Mouse (Mus musculus): ENCODE measurements around the gene Prss42.

The Prss42 gene

GRCm38 (mm10) chr9:110797866-110798265, at the start of gene Prss42:
Gene Prss42 (plus strand): TSS chr9:110798166.
- ChIA-PET CTCF (interaction anchor here in 2 of 4 experiments (1.0 to 2.1 kb wide), 4 partner anchors 16 to 199 kb away, joined by 3 to 12 read pairs (median 6); no protein-coding TSS in a partner anchor), POLR2A (interaction anchor here in 2 of 4 experiments (0.9 to 1.5 kb wide), 5 partner anchors 17 to 390 kb away, joined by 3 to 10 read pairs (median 3); partner anchors contain the start of gene Ptpn23 (in 1 of the 2))

GRCm38 (mm10) chr9:110748451-110748850, 49.5 kb upstream of the Prss42 start:
- POLR2A ChIA-PET = interaction anchor here in 1 of 4 experiments (1.6 kb wide), 1 partner anchor 10 kb away, joined by 4 read pairs; no protein-coding TSS in a partner anchor
- CTCF ChIA-PET = interaction anchor here in 2 of 4 experiments (0.6 to 1.9 kb wide), 3 partner anchors 9 to 33 kb away, joined by 3 to 5 read pairs (median 3); no protein-coding TSS in a partner anchor

GRCm38 (mm10) chr9:110750404-110751187, 47.4 kb upstream of the Prss42 start:
- CTCF ChIA-PET = interaction anchor here in 2 of 4 experiments (0.6 to 0.7 kb wide), 2 partner anchors 29 to 31 kb away, joined by 3 to 4 read pairs; no protein-coding TSS in a partner anchor
- POLR2A ChIA-PET = interaction anchor here in 2 of 4 experiments (0.6 to 1.3 kb wide), 5 partner anchors 8 to 90 kb away, joined by 3 to 4 read pairs (median 3); no protein-coding TSS in a partner anchor

- ChIA-PET POLR2A (interaction anchor here in 2 of 4 experiments (1.0 to 1.3 kb wide), 3 partner anchors 9 to 19 kb away, joined by 3 to 4 read pairs (median 3); no protein-coding TSS in a partner anchor), CTCF (interaction anchor here in 1 of 4 experiments (0.6 kb wide), 1 partner anchor 90 kb away, joined by 5 read pairs; no protein-coding TSS in a partner anchor)
Measured at GRCm38 (mm10) chr9:110751412-110751811, 46.6 kb upstream of the Prss42 start.

- ChIA-PET POLR2A (interaction anchor here in 3 of 4 experiments (0.6 to 1.3 kb wide), 3 partner anchors 9 to 338 kb away, joined by 3 to 6 read pairs (median 4); no protein-coding TSS in a partner anchor), CTCF (interaction anchor here in 2 of 4 experiments (1.5 to 2.0 kb wide), 2 partner anchors 9 to 341 kb away, joined by 4 read pairs; no protein-coding TSS in a partner anchor)
Measured at GRCm38 (mm10) chr9:110752917-110753435, 45.0 kb upstream of the Prss42 start.

GRCm38 (mm10) chr9:110753773-110754172, 44.2 kb upstream of the Prss42 start:
- ChIA-PET CTCF (interaction anchor here in 3 of 4 experiments (0.6 to 2.0 kb wide), 3 partner anchors 10 to 728 kb away, joined by 4 to 7 read pairs (median 4); no protein-coding TSS in a partner anchor), POLR2A (interaction anchor here in 3 of 4 experiments (0.6 to 1.3 kb wide), 3 partner anchors 10 to 339 kb away, joined by 3 to 6 read pairs (median 4); no protein-coding TSS in a partner anchor)

DNA sequence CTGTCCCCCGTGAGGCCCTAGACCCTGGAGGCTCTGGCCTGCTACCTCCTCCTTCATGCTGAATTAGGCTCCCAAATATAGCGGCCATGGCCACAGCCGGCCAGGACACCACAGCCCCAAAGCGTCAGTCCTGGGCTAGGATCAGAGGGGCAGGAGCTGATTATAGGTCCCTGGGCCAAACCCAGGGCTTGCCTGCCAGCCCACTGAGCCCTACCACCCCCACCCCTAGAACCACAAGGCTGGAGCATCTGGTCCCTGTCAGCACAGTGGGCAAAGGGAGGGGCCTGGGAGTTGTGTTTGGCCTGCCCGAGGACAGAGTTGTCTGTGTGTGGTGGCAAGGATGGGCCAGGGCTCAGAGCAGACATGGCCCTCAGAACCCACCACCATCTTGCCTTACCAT, 40.1 kb upstream of the Prss42 start:
- ChIA-PET POLR2A (interaction anchor here in 1 of 4 experiments (1.4 kb wide), 1 partner anchor 9 kb away, joined by 4 read pairs; no protein-coding TSS in a partner anchor), CTCF (interaction anchor here in 2 of 4 experiments (0.8 to 1.1 kb wide), 2 partner anchors 30 to 165 kb away, joined by 3 to 4 read pairs; no protein-coding TSS in a partner anchor)

DNA sequence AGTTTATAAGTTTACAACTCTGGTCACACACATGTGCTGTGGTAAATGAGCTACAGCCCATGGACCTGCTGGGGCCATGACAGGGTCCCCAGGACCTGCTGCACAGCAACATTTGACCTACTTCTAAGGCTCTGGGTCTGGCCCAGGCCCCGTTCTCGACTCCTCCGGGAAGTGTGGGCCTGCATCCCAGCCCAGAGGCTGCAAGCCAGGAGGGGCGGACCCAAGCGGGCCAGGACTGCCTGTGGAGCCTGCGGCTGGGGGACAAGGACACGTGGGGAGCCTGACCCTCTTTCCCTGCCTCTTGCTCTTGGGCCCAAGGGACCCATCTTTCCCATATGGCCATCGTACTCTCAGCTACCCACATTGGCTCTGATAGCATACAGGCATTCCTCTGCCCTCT, 39.4 kb upstream of the Prss42 start:
- POLR2A ChIA-PET = interaction anchor here in 2 of 4 experiments (0.7 to 1.7 kb wide), 5 partner anchors 9 to 104 kb away, joined by 3 to 7 read pairs (median 3); partner anchors contain the start of gene Pth1r (in 1 of the 2)

DNA sequence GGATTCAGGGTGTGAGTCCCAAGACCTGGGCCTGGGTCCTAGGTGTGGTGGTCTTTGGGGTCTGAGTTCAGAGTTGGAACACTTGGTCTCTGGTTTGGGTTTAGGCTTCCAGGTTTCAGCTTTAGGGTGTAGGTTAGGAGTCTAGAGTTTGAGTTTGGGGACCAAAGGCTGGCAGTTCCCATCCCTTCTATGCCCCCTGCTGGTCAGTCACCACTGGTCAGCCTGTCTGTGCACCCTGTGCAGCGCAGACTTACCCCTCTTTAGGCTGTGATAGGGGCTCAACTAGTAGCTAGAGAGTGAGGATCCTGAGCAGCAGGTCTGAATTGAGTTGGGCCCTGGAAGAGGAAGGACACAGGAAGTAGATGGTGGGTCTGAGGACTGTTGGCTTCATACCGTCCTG, 38.7 kb upstream of the Prss42 start:
- CTCF ChIA-PET = interaction anchor here (0.5 to 3.1 kb wide), 16 partner anchors 9 to 341 kb away, joined by 3 to 14 read pairs (median 3); partner anchors contain the start of gene Pth1r (in 1 of the 4)
- POLR2A ChIA-PET = interaction anchor here in 2 of 4 experiments (0.5 to 1.7 kb wide), 7 partner anchors 10 to 105 kb away, joined by 3 to 7 read pairs (median 4); partner anchors contain the start of gene Pth1r (in 1 of the 2)

More for the DNA sequence above, 39.4 kb upstream of the Prss42 start:
- CTCF ChIA-PET = interaction anchor here (0.8 to 3.1 kb wide), 9 partner anchors 12 to 164 kb away, joined by 3 to 14 read pairs (median 4); partner anchors contain the start of gene Pth1r (in 1 of the 4)

DNA sequence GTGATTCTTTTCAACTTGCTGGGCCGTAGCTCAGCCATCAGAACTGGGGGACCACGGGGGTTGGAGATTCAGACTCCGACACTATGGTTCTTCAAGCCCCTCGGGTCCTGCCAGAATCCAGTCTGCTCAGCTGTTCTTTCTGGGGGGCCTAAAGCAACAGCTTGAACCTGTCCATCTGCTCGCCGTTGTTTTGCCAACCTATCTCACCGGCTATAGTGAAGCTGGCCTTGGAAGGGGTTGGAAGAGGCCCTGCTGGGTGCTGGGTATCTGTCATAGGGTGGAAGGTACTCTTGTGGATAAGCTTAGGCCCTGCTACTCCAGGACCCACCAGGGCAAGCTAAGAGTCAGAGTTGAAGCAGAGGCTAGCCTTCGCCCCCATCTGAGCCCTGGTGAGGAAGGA, 37.1 kb upstream of the Prss42 start:
- CTCF ChIA-PET = interaction anchor here (0.8 to 3.1 kb wide), 5 partner anchors 18 to 110 kb away, joined by 3 to 14 read pairs (median 4); no protein-coding TSS in a partner anchor

GRCm38 (mm10) chr9:110762763-110763162, 35.2 kb upstream of the Prss42 start:
- ChIA-PET POLR2A (interaction anchor here in 2 of 4 experiments (0.7 to 2.3 kb wide), 2 partner anchors 19 to 109 kb away, joined by 4 to 5 read pairs; partner anchors contain the start of gene Nbeal2 (in 1 of the 2)), CTCF (interaction anchor here in 2 of 4 experiments (0.6 to 1.9 kb wide), 4 partner anchors 18 to 108 kb away, joined by 3 to 5 read pairs (median 4); no protein-coding TSS in a partner anchor)

More for the DNA sequence above, 37.1 kb upstream of the Prss42 start:
- POLR2A ChIA-PET = interaction anchor here in 3 of 4 experiments (0.6 to 1.1 kb wide), 6 partner anchors 9 to 428 kb away, joined by 3 to 7 read pairs (median 3); partner anchors contain the start of gene Scap (in 1 of the 3)

DNA sequence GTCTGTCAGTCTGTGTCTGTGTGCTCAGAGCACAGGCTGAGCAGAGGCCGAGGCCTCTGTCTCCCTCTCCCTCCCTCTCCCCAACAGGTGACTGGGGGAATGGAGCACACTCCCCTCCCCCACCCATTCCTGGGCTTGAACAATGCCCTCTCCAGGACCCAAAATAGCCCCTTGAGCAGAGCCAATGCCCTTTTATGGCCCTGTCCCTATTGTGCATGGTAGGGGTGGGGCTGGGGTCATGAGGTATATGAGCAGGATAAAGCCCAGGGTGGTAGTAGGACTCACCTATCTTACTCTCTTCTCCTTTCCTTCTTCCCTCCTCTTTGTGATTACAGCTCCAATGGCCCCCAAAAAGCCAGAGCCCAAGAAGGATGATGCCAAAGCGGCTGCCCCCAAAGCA, 34.6 kb upstream of the Prss42 start:
- POLR2A ChIA-PET = interaction anchor here in 2 of 4 experiments (1.2 to 2.3 kb wide), 3 partner anchors 18 to 159 kb away, joined by 3 to 5 read pairs (median 3); no protein-coding TSS in a partner anchor
- CTCF ChIA-PET = interaction anchor here in 3 of 4 experiments (0.6 to 2.3 kb wide), 5 partner anchors 18 to 108 kb away, joined by 3 to 10 read pairs (median 4); no protein-coding TSS in a partner anchor

GRCm38 (mm10) chr9:110772336-110772735, 25.6 kb upstream of the Prss42 start:
- POLR2A ChIA-PET = no interaction called here
- CTCF ChIA-PET = interaction anchor here in 2 of 4 experiments (0.8 to 1.3 kb wide), 2 partner anchors 9 kb away, joined by 3 read pairs; no protein-coding TSS in a partner anchor

DNA sequence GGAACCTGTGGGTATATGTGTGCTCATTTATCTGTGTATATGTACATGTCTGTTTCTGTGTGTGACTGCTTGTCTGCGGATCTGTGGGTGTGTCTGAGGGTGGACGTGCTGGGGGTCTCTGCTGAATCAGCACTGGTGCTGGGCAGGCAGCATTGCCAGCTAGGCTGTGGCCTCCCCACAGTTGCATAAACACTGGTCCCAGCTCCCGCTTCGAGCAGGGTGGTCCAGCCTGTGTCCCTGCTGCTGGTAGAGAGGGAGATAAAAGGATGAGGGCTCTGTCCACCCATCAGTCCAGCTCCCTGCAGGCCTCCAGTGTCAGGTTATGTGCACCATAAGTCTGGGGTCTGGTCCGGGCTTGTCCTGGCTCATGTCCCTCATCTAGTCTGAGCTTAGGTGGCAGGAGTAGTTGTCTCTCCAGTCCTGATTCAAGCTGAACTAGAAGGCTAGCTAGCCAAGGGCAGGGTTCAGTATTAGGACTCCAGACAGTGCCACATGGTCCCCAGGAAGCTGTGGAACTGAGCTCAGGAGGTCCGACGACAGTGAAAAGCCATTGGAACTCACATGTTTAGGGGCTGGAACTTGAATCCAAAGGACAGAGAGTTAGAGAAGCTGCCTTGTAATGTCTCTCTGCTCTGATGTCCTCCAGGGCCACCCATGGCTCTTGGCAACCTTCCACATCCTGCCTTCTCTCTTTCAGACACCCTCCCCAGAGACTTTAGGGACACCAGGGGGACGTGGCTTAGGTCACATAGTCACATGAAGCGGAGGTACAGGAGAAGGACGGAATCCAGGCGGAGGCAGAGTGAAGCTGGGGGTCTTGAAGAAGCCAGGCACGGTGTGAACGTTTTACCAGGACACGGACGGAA, 23.3 kb upstream of the Prss42 start:
- ChIA-PET CTCF (interaction anchor here in 2 of 4 experiments (0.6 to 1.4 kb wide), 2 partner anchors 15 to 37 kb away, joined by 3 to 8 read pairs; no protein-coding TSS in a partner anchor), POLR2A (interaction anchor here in 3 of 4 experiments (0.6 to 1.3 kb wide), 5 partner anchors 9 to 71 kb away, joined by 3 read pairs; no protein-coding TSS in a partner anchor)

GRCm38 (mm10) chr9:110775269-110776022, 22.5 kb upstream of the Prss42 start:
- CTCF ChIA-PET = interaction anchor here in 3 of 4 experiments (0.6 to 1.4 kb wide), 3 partner anchors 16 to 115 kb away, joined by 3 to 9 read pairs (median 5); no protein-coding TSS in a partner anchor

More at GRCm38 (mm10) chr9:110775269-110776022, 22.5 kb upstream of the Prss42 start:
- POLR2A ChIA-PET = interaction anchor here in 3 of 4 experiments (0.6 to 1.3 kb wide), 5 partner anchors 10 to 70 kb away, joined by 3 read pairs; no protein-coding TSS in a partner anchor

Measured in embryonic stem cell, embryonic (primary cell).